13 mouse cellular contexts compared by ENCODE assay signal in the genomic region with DNA sequence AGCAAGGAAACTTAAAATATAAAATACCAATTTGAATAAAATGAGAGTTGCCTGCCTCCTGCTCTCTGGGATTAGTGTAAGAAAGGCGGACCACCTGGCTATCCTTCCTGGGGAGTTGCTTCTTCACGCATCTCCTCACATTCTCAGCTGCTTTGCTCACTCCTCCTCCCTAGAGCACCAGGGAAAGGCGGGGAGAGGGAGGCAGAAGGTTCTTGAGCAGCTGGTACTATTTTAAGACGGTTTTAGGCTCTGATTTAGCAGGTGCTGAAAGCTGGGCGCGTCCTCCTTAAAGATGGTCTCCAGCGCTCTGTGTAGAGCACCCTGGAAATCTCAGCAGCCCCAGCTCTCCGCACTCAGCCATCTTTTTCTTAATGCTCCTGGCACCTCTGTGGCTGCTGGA. TPM values are rescaled to one million over a fixed set of nuclear protein-coding genes. Genes with fewer than 3 reads are reported as not detected.
DNase-seq lines count a peak whose midpoint lies in the region.
"Had no signal": no experiment of that assay in that cellular context is flagged by ENCODE, and none has a peak within 500 bp of the region (broad histone marks: within the 10 kb centered on the region; RNA-seq: fewer than 3 reads in every experiment).

No protein-coding gene starts in this region.

- peak; percentile 82 for DNase-seq in heart, adult 11 months
- no peak for DNase-seq in heart, adult 9 months (ENCODE audit: low spot score in 2 of 2)
- DNase-seq in right cerebral cortex, adult 18-20 months: peak; percentile 3
- DNase-seq in right cerebral cortex, postnatal 4 days: no peak
- peak; percentile 13 for DNase-seq in gastrocnemius, postnatal 10 days
- no peak for DNase-seq in c-Kit-positive CD71-positive TER-119-positive erythroid progenitor cells, embryonic 14.5 days (ENCODE audit: low spot score)
- DNase-seq in cerebellum, adult 9-11 months: no peak
- DNase-seq in embryo, embryonic 10.5 days (ENCODE audit: low spot score): no peak
- DNase-seq: cerebellum, postnatal 14 days; layer of hippocampus, postnatal 36 days; lung, embryonic 14.5 days; lung, postnatal 4 days; thymus, postnatal 4 days had no signal

RNA-seq across cellular contexts. Expression of a gene that starts 28.8 kb away (rescaled TPM):
- 100 to 1,000 TPM; 419 to 429 TPM for total RNA-seq in gastrocnemius, postnatal 10 days (2021)

Comparison
In these comparisons a context has a peak if more than half of its experiments do, and no peak if none do; other contexts are left out.
1. DNase-seq: peak in heart, adult 11 months (single experiment), right cerebral cortex, adult 18-20 months (single experiment) and gastrocnemius, postnatal 10 days (single experiment); none in heart, adult 9 months (0 of 2), right cerebral cortex, postnatal 4 days (single experiment), c-Kit-positive CD71-positive TER-119-positive erythroid progenitor cells, embryonic 14.5 days (single experiment), cerebellum, adult 9-11 months (single experiment) and embryo, embryonic 10.5 days (single experiment).